Mouse (Mus musculus) spleen, adult 2 months (tissue): ENCODE results near the gene Ccdc87. TPM values are rescaled to one million over a fixed set of nuclear protein-coding genes. Genes with fewer than 3 reads are reported as not detected.
A peak's percentile ranks its signal among the peaks of the same experiment; 100 is the strongest.
"Not testable (repeated sequence)": the region's sequence is repeated elsewhere in the genome, so short reads cannot be mapped to it uniquely, and the experiment has no call there.

Source experiments
- DNase-seq, 2 experiments: peaks; one replicate each; pipeline versions ENCODE4 v3.0.0 to v3.0.0-alpha.2; 2012 to 2021; ENCODE audit warnings: low spot score in 2 of 2, low read depth in 1 of 2
- H3K27ac ChIP-seq: fragments of 200-500 bp; 2 replicates; pipeline ENCODE4 v1.5.1; 2012; ENCODE audit warnings: low read length, inconsistent platforms; ENCODE audit not compliant: insufficient read depth
- H3K27me3 ChIP-seq: fragments of 200-500 bp; 2 replicates; pipeline ENCODE4 v1.6.1; 2012; ENCODE audit warnings: mild to moderate bottlenecking, moderate library complexity, low read length, inconsistent platforms; ENCODE audit not compliant: control insufficient read depth, insufficient read depth
- H3K36me3 ChIP-seq: fragments of 200-500 bp; 2 replicates; pipeline ENCODE4 v1.6.1; 2012; ENCODE audit warnings: mild to moderate bottlenecking, low read length, inconsistent platforms; ENCODE audit not compliant: control insufficient read depth, insufficient read depth
- H3K4me1 ChIP-seq: fragments of 200-500 bp; 2 replicates; pipeline ENCODE4 v1.6.1; 2011; ENCODE audit warnings: inconsistent platforms; ENCODE audit not compliant: control insufficient read depth, insufficient read depth, insufficient read length
- H3K4me3 ChIP-seq: fragments of 200-500 bp; 2 replicates; pipeline ENCODE4 v1.5.1; 2011; ENCODE audit warnings: mild to moderate bottlenecking, inconsistent platforms; ENCODE audit not compliant: insufficient read depth, insufficient read length; ENCODE audit errors: extremely low read depth
- CTCF ChIP-seq: fragments of 200-500 bp; IDR thresholded peaks from 2 replicates; pipeline ENCODE4 v1.5.1; 2011; ENCODE audit warnings: mild to moderate bottlenecking, inconsistent platforms; ENCODE audit not compliant: insufficient read depth, insufficient read length, insufficient replicate concordance; ENCODE audit errors: extremely low read depth
- POLR2A ChIP-seq: fragments of 200-500 bp; IDR thresholded peaks from 2 replicates; pipeline ENCODE4 v1.6.1; 2011; ENCODE audit warnings: low read depth, low read length, inconsistent platforms
- WGBS: fragments of 180-500 bp; shearing (Covaris S2); methylation state at CpG from one replicate; pipeline ENCODE4 v1.1.7; 2018; 5-methylcytosine and 5-hydroxymethylcytosine counted together
- polyA plus RNA-seq: library from polyadenylated mRNA; depleted of rRNA; stranded (reverse); fragments of >200 nt; gene quantifications from 2 replicates; pipeline ENCODE4 v1.2.3, GENCODE M21; 2012

Gene Ccdc87
- polyA plus RNA-seq, 1 experiment, result 0.02 TPM

GRCm38 (mm10) chr19:4803283-4803682 lies 35.9 kb upstream of the Ccdc87 start:
- H3K4me3 ChIP-seq, result no peak overlapping the region
- no peaks in the 10 kb centered on the region; the same call in none of the 2 replicates for H3K4me1 ChIP-seq
- TF ChIP-seq POLR2A, result no peak
- peaks cover 31% of the 10 kb centered on the region for H3K36me3 ChIP-seq
- no peaks in the 10 kb centered on the region for H3K27me3 ChIP-seq
- no peak for DNase-seq
- H3K27ac ChIP-seq, result no peak overlapping the region
- 89% methylated on average over 10 of the region's 10 CpGs for WGBS

- H3K4me3 ChIP-seq, result peak overlapping the region; percentile 69
- peaks cover 8% of the 10 kb centered on the region for H3K4me1 ChIP-seq
- under 1% methylated on average over 14 of the region's 14 CpGs for WGBS
- H3K27me3 ChIP-seq, result no peaks in the 10 kb centered on the region
- no peak for TF ChIP-seq CTCF
- no peak for TF ChIP-seq POLR2A
- H3K27ac ChIP-seq, result no peak overlapping the region
- no peak for DNase-seq
- H3K36me3 ChIP-seq, result no peaks in the 10 kb centered on the region
Measured at GRCm38 (mm10) chr19:4810309-4810708, 28.9 kb upstream of the Ccdc87 start.

GRCm38 (mm10) chr19:4810746-4811062 lies 28.5 kb upstream of the Ccdc87 start:
- no peak for TF ChIP-seq CTCF
- TF ChIP-seq POLR2A, result no peak
- DNase-seq, result no peak
- no peaks in the 10 kb centered on the region for H3K27me3 ChIP-seq
- 1% methylated on average over 17 of the region's 17 CpGs for WGBS
- H3K36me3 ChIP-seq, result no peaks in the 10 kb centered on the region
- H3K27ac ChIP-seq, result peak overlapping the region; percentile 84
- peaks cover 8% of the 10 kb centered on the region for H3K4me1 ChIP-seq
- peak overlapping the region; percentile 69 for H3K4me3 ChIP-seq

- DNase-seq, result peak; percentile 95 to 97
- no peaks in the 10 kb centered on the region for H3K36me3 ChIP-seq
- peak within 1 kb of the TSS; percentile 69 for H3K4me3 ChIP-seq
- under 1% methylated on average over 83 of the region's 83 CpGs for WGBS
- H3K27ac ChIP-seq, result peak within 1 kb of the TSS; percentile 84
- H3K27me3 ChIP-seq, result no peaks in the 10 kb centered on the region
- H3K4me1 ChIP-seq, result peaks cover 8% of the 10 kb centered on the region
- peak; percentile 91 for TF ChIP-seq POLR2A
- TF ChIP-seq CTCF, result no peak
Measured at GRCm38 (mm10) chr19:4811063-4811908, 27.9 kb upstream of the Ccdc87 start, which contains the start of the genes Gm21992 and Rbm14. TSS of gene Gm21992 (minus strand) at chr19:4811612. TSS of gene Rbm14 (minus strand) at chr19:4811634.

- Histone ChIP-seq H3K27ac (peak overlapping the region; percentile 83), H3K36me3 (no peaks in the 10 kb centered on the region), H3K4me1 (peaks cover 8% of the 10 kb centered on the region), H3K4me3 (peak overlapping the region; percentile 69), H3K27me3 (no peaks in the 10 kb centered on the region)
- DNase-seq, result no peak
- TF ChIP-seq POLR2A (no peak), CTCF (no peak)
- 2% methylated on average over 12 of the region's 12 CpGs for WGBS
Measured at GRCm38 (mm10) chr19:4811909-4812242, 27.3 kb upstream of the Ccdc87 start.

GRCm38 (mm10) chr19:4812334-4812949 lies 26.7 kb upstream of the Ccdc87 start:
- not testable (repeated sequence) for H3K27ac ChIP-seq, H3K4me1 ChIP-seq, DNase-seq, H3K4me3 ChIP-seq, H3K36me3 ChIP-seq, H3K27me3 ChIP-seq
- WGBS, result 77% methylated on average over 8 of the region's 8 CpGs

- TF ChIP-seq POLR2A (no peak), CTCF (no peak)
Measured at GRCm38 (mm10) chr19:4813015-4813414, 26.2 kb upstream of the Ccdc87 start.

More at GRCm38 (mm10) chr19:4813015-4813414, 26.2 kb upstream of the Ccdc87 start:
- H3K27me3 ChIP-seq, result no peaks in the 10 kb centered on the region
- WGBS, result 92% methylated on average over 6 of the region's 6 CpGs
- H3K4me1 ChIP-seq, result peaks cover 8% of the 10 kb centered on the region
- H3K36me3 ChIP-seq, result no peaks in the 10 kb centered on the region
- H3K27ac ChIP-seq, result no peak overlapping the region
- DNase-seq, result peak in 1 of 2 experiments; percentile 11
- H3K4me3 ChIP-seq, result no peak overlapping the region
